Mouse (Mus musculus): ENCODE results near the gene Slc6a16.

GRCm38 (mm10) chr7:45273672-45274071 is 32.8 kb downstream of the Slc6a16 start:
- TF ChIP-seq EP300 (IDR thresholded peaks at IDR 0.05; ENCODE audit: insufficient read depth, low read depth, low read length) (no peak), CTCF (IDR thresholded peaks at IDR 0.05; ENCODE audit: low read depth, low read length) (no peak)

All from ES-Bruce4 (cell line).